Mouse (Mus musculus): Measurements from ENCODE around the gene Satb2.

DNA sequence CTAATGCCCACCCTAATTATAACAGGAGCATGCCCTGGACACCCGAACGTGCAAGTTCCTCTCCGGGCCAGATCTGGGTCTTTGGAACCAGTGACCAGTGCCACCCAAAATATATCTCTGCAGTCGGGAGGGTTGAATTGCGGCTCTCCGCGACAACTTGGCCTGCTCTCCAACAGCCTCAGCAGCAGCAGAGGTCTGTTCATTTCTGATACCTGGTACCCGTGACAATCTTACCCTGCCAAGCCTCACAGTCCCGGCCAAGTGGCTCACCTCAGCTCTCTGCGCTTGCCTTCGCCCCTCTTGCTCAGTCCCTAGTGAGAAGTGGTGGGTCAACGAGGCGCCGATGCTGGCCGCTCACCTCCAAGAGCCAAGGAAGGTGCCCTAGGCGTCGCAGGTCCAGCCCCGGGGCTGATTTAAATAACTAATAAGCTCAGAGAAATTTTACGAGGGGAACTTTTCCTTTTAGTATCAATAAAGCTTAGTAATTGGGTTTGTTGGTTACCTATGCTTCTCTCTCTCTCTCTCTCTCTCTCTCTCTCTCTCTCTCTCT, at the start of gene Satb2:
- TF ChIP-seq TAL1 (IDR thresholded peaks at IDR 0.05; ENCODE audit: low read length) = no peak
- no peak for TF ChIP-seq GATA1 (IDR thresholded peaks at IDR 0.05; ENCODE audit: low read length)

Data from erythroblast, embryonic 14.5 days (primary cell).